Mouse (Mus musculus): ENCODE measurements around the gene Basp1.

Basp1 gene

DNA sequence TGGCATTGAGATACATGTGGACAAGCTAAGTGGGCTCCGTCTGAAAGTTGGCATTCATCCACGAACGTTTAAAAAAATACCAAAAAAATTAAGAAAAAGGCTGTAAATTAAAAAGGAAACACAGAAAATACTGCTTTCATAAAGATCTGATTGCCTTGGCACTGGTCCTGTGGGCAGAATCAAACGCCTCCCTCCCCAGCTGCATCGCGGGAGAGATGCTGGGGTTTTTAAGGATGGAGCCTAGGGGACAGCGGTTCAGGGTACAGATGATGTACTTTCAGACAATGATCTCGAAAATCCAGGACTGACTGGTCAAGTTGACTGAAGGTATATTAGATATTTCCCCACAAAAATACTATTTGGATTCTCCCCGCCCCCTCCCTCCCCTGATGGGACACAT lies 49.9 kb downstream of the Basp1 start:
- no peak for DNase-seq (ENCODE audit: low spot score)

DNA sequence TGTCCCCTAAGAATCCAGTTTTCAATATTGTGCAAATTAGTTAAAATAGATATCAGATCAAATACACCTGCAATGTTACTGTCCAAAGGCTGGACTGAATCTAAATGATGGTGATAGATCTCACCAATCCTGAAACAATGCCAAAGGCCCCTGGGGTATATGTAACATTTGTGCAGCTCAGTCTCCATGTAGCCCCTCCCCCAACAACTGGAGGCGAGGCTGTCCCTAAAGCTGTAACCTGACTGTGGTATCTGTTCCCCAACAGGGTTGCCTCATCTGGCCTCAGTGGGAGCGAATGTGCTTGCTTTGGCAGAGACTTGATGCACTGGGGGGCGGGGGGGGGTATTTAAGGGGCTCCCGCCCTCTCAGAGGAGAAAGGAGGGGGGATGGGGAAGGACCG lies 52.7 kb downstream of the Basp1 start:
- no peak for DNase-seq (ENCODE audit: low spot score)

DNA sequence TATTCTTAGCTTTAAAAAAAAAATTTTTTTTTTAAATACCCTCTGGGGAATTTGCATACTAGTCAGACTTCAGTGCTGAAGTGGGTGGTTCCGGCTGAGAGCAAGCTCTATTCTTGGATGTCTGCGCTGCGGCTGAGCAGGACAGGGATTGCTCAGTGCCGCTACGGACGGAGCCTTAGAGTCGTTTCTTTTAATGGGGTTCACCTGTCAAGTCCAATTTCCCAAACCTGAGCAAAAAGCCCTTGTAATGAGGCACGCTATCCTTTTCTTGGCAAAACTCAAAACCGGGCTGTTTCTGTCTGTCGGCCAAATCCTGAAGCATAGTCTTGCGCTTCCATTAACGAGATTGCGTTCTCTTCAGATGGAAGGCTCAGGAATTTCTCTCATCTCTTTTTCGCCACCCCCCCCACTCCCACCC lies 54.9 kb downstream of the Basp1 start:
- DNase-seq (ENCODE audit: low spot score): no peak

DNA sequence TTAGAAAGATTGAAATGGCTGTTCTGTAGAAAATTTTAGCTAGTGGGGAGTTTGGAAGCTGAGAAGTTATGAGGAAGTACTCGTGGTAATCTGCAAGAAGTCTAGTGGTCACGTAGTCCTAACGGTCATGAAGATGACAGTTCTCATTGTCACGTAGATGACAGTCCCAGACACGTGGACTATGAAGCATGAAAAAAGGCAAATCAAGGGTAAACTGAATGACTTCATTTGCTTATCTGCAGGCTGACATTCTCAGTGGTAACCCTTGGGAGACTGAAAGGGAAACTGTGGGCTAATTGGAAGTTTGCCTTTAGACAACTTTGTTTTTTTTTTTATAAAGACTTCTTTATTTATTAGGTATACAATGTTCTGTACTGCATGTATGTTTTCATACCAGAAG lies 58.2 kb downstream of the Basp1 start:
- DNase-seq (ENCODE audit: low spot score): no peak

DNA sequence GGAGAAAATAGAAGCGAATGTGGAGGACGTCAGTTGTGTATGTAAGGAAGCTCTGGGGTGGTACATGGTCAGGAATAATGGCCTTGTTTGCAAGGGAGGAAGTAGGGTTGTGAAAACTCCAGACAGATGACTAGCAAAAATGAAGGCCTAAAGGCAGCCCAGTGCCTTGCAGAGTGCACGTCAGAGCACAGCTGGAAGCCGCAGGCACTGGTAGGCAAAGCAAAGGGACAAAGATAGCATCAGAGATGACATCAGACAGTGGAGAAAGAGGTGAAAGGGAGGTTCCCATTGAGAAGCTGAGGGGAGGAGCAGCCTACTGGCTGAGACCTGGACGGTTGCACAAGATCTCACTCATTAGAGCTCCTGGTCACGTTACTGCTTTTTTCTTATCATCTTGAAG lies 58.8 kb downstream of the Basp1 start:
- no peak for DNase-seq (ENCODE audit: low spot score)

DNA sequence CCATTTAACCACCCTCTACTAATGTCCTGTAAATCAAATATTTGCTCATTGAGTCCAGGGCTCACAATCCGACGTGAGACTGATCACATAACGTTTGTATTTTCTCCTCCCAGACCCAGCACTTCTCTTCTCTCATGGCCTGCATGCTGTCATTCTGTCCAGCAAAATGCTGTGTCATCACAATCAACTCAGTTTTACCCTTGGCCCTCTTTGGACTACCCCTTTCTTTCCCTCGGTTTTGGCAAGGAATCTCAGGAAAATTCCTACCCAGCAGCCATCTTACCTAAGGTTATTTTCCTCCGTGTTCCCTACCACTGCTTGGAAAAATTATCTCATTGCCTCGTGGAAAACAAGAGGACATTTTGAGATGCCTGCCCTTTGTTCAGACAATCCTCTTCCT lies 60.1 kb downstream of the Basp1 start:
- DNase-seq (ENCODE audit: low spot score): no peak

DNA sequence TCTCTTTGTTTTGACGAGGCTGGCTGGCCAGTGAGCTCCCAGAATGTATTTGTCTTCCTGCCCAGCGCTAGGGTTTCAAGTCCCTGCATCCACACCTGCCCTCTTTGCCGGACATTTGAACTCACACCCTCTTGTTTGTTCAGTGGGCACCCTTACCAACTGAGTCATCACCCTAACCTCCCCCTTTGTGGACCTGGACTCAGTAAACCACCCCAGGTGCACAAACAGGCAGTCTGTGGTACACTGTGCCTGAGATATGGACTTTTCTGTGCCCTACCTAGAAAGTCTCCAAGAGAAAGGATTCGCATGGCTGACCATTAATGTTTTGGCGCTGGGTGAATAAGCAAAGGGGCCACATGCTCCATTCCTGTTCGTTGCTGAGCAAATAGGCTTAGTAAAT lies 70.3 kb downstream of the Basp1 start:
- no peak for DNase-seq (ENCODE audit: low spot score)

DNA sequence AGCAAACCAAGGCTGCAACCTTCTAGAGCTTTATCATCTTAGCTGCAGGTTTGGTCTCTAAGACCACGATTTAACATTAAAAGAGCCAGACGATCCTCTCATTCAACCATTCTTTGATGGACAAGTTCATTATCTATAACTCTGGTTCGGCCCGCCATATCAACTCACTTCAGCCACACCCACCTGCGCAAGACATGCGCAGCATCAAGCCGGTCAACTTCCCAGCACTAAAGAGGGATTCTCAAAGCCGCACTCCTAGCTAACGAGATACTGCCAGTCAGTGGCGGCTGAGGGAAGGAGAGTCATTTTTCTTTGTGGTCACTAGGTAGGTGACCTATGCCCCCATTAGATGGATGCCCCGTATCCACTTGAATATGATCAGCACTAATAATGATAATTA lies 78.3 kb downstream of the Basp1 start:
- no peak for DNase-seq (ENCODE audit: low spot score)

DNA sequence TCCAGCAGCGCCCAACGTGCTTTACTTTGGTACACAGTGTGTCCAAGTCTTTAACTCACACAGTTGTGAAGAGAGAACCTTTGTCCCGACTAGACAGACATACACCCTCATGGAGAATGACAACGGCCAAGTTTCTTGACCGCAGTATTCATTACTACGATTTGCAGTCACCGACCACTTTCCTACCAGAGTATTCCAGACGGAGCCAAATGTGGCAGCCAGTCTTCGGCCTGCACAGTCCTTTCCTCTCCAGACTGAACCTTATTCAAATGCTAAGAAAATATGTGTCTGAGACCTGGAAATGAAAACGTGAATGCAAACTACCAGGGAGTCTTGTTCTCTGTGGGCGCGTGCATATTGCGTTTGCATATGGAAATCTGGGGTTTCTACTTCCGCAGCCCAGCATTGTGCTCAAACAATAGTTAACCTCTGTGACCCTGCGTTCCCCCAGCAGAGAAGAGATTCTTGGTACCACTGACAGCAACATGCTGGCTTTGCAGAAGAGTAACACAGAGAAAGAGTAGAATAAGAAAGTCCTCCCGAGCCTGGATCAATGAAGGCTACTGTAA lies 81.6 kb downstream of the Basp1 start:
- DNase-seq (ENCODE audit: low spot score): no peak

DNA sequence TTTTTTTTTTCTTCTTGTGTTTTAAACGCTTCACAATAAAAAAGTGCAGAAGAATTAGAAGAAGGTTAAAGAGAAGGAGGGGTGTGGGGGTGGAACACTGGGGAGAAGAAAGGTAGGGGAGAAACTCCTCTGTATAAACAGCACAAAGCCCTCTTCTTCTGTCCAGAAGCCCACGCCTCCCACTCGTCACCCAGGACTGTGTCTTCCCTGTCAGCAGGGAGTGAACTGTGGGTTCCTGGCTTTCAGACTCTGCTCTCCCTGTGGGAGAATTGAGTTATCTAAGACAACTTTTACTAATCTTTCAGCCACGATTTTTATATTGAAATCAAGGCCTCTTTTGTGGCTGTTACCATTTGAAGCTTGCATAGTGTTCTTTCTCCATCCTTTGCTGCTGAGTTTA lies 82.6 kb downstream of the Basp1 start:
- DNase-seq (ENCODE audit: low spot score): no peak

DNA sequence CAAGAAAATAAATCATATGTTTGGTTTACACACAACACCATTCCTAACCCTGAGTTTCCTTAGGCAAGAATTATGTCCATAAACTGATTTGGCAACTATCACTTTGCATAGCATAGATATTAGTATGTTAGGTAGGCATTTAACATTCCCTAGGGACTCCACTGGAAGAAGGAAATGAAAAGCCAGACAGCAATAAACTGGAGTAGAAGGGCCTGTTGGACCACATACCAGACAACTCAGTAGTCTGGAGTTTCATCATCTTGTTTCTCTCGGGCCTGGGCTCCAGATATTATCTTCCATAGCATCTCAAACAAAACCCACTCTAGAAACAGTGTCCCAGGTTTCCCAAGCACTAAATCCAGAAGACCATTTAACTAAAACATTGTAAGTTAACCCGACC lies 91.0 kb downstream of the Basp1 start:
- DNase-seq (ENCODE audit: low spot score): no peak

DNA sequence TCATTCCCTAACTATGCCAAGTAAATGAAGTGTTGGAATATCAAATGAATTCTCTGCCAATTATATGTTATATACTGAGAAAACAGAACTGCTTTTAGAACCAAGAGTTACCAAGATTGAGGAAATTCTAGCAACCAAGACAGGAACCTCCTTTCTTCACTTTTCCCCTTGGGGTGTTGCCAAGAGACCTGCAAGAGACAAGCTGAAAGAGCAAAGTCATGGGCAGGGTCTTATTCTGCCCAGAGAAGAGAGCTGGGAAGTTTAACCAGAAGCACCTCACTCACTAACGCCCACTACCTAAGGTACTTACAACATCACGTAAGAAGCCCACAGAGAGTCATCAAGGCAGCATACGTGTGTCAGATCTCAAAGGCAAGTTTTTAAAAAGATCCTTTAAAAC lies 91.5 kb downstream of the Basp1 start:
- DNase-seq (ENCODE audit: low spot score): no peak

DNA sequence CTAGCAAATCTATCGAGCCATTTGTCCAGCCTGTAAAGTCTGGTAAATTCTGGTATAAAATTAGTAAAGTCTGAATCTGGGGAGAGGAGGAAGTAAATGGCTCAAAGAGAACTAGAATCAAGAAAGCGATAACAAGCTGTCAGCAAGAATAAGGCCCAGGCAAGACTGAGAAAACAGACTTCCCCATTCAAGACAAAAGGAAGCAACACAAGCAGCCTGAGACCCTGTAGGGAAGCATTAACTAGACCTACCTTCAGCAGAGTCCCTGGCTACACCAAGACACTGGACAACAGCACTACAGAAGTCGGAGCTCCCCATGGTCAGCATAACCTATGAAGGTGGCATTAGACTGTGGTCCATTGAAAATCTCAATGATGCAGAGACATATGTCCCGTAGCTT lies 91.9 kb downstream of the Basp1 start:
- DNase-seq (ENCODE audit: low spot score): no peak

DNA sequence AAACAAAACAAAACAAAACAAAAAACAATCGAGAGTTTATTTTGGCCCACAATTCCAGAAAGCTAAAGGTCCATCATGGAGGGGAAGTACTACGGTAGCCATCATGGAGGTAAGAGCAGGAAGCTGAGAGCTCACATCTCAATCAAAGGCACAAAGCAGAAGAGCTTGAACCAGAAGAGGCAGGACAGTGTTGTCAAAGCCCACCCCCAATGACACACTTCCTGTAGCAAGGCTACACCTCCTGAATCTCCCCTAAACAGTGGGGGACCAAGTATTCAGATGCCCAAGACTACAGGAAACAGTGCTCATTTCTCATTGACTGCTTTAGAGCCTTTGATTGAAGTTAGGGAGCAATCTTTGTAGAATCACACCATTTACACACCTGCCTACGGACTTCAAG lies 99.1 kb downstream of the Basp1 start:
- no peak for DNase-seq (ENCODE audit: low spot score)

Measured in ovary, postnatal 14 days (tissue).